Mouse (Mus musculus): Measurements from ENCODE around the gene Kcnc1. TPM values are rescaled to one million over a fixed set of nuclear protein-coding genes. Genes with fewer than 3 reads are reported as not detected.

Kcnc1 gene
- polyA plus RNA-seq, 1 experiment from 2014 or later: 1.1 TPM

DNA sequence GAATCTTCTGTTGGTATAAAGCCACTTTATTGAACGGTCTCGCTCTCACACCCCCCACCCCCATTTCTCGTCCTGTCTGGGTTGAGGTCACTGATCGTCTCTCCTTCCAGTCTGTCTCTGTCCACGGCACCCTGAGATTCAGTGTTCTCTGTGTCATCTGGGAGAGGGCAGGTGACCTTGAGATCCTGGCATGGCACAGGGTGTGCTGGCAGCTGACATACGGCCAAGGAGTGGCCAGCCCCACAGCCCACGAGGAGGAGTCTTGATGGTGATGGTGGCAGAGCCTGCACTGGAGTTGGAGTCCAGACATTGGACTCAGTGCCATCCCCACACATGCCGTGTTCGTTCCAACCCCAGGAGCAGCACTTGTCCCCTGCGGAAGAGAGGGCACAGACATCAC is 46.9 kb downstream of the Kcnc1 start:
- H3K27me3 ChIP-seq (replicated peaks; ENCODE audit: control insufficient read depth, insufficient read depth, low read length): no peaks in the 10 kb centered on the region
- H3K9me3 ChIP-seq (ENCODE audit: control insufficient read depth, low read length): no peaks in the 10 kb centered on the region
- WGBS: 85% methylated on average over 10 of the region's 10 CpGs
- no peak overlapping the region for H3K4me2 ChIP-seq (ENCODE audit: low read depth, low read length)
- no peak overlapping the region for H3K4me3 ChIP-seq (ENCODE audit: low read depth, low read length)
- H3K36me3 ChIP-seq (ENCODE audit: control insufficient read depth, insufficient read depth, low read length): no peaks in the 10 kb centered on the region
- no peak overlapping the region for H3K9ac ChIP-seq (ENCODE audit: low read depth, low read length)
- no peak for ATAC-seq (ENCODE audit: low read depth)
- DNase-seq (ENCODE audit: low spot score): no peak
- no peak overlapping the region for H3K27ac ChIP-seq (replicated peaks; ENCODE audit: low read depth, low read length)
- no peaks in the 10 kb centered on the region for H3K4me1 ChIP-seq (ENCODE audit: control insufficient read depth, insufficient read depth, low read length)

DNA sequence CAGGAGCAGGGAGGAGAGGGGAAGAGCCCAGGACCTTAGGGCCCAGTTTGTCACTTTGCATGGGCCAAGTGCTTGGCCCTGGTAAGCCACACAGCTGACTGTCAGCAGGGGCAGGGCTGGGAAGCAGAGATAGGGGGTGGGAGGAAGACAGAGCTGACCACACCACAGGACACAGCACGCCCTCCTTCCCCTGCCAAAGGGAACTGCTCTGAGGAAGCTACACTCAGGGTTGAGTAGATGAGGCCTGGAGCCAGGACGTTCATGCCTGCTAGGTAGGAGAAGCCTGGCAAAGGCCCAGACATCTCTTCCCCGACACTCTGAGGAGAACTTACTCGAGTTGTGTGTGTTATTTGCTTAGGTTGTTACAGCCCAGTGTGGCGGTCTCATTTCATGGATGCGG is 49.6 kb downstream of the Kcnc1 start:
- ATAC-seq (ENCODE audit: low read depth): no peak
- Histone ChIP-seq H3K4me2 (ENCODE audit: low read depth, low read length) (no peak overlapping the region), H3K36me3 (ENCODE audit: control insufficient read depth, insufficient read depth, low read length) (no peaks in the 10 kb centered on the region), H3K4me1 (ENCODE audit: control insufficient read depth, insufficient read depth, low read length) (no peaks in the 10 kb centered on the region), H3K9ac (ENCODE audit: low read depth, low read length) (no peak overlapping the region), H3K27me3 (replicated peaks; ENCODE audit: control insufficient read depth, insufficient read depth, low read length) (no peaks in the 10 kb centered on the region), H3K27ac (replicated peaks; ENCODE audit: low read depth, low read length) (no peak overlapping the region), H3K9me3 (ENCODE audit: control insufficient read depth, low read length) (no peaks in the 10 kb centered on the region), H3K4me3 (ENCODE audit: low read depth, low read length) (no peak overlapping the region)
- WGBS: 81% methylated on average over 6 of the region's 6 CpGs
- no peak for DNase-seq (ENCODE audit: low spot score)

DNA sequence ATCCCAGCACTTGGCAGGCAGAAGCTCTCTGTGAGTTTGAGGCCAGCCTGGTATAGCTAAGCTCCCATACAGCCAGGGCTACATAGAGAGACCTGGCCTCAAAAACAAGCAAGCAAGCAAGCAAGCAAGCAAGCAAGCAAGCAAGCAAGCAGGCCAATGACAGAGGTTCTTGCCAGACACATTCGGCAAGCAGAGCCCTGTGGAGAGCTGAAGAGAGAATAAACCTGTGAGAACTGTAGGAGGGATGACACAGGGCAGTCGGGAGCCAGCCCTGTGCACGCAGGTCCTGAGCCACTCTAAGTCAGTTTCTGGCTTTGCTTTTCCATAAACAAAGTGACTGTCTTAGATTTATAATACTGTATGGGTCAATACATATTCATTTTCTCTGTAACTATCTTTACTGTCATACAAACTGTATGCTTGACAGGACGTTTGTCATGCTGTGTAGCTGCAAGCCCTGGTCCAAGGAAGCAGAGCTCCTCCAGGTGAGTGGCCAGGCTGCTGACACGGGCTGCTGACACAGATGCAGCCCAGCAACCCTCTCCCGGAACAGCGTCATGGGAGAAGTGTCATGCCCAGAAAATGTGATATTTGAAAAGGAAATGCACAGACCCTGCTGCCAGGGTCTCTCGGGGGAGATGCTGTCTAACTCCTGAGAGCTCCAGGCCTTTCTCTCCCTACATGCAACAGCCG is 51.3 kb downstream of the Kcnc1 start:
- Histone ChIP-seq H3K27ac (replicated peaks; ENCODE audit: low read depth, low read length) (no peak overlapping the region), H3K9me3 (ENCODE audit: control insufficient read depth, low read length) (no peaks in the 10 kb centered on the region), H3K4me1 (ENCODE audit: control insufficient read depth, insufficient read depth, low read length) (no peaks in the 10 kb centered on the region), H3K4me2 (ENCODE audit: low read depth, low read length) (no peak overlapping the region), H3K27me3 (replicated peaks; ENCODE audit: control insufficient read depth, insufficient read depth, low read length) (no peaks in the 10 kb centered on the region), H3K9ac (ENCODE audit: low read depth, low read length) (no peak overlapping the region), H3K36me3 (ENCODE audit: control insufficient read depth, insufficient read depth, low read length) (no peaks in the 10 kb centered on the region), H3K4me3 (ENCODE audit: low read depth, low read length) (no peak overlapping the region)
- 61% methylated on average over 9 of the region's 9 CpGs for WGBS
- DNase-seq (ENCODE audit: low spot score): no peak
- ATAC-seq (ENCODE audit: low read depth): no peak

DNA sequence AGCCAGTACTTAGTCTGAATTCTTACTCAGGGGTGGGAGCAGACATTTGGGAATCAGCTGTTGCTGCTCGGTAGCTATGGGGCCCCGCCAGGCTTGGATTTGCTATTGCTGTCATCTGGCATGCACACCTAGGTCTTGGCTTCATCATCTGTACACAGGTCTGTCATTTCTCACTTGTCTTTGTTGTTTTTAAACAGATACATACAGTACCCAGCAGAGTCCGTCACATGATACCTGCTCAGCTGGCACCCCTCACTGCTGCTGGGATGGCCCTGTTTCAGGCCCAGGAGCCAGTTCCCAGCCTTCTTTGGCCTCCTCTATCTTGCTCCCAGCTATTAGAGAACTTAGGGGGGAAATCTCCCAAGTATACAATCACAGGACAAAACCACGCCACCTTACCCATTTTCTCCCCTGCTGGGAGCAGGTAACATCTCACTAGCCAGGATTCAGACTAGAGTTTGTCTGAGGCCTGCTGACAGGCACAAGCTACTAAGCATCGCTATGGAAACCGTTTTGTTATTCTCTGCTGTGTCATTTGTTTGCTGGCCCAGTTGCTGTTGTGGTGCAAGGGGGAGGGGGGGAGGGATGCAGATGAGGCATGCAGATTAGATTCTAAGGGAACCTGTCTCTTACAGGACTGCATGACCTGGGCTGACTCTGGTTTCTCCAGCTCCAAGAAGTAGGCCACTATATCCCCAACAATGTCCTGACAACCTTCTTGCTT is 52.8 kb downstream of the Kcnc1 start:
- no peaks in the 10 kb centered on the region for H3K9me3 ChIP-seq (ENCODE audit: control insufficient read depth, low read length)
- H3K36me3 ChIP-seq (ENCODE audit: control insufficient read depth, insufficient read depth, low read length): no peaks in the 10 kb centered on the region
- DNase-seq (ENCODE audit: low spot score) (peak; percentile 34), ATAC-seq (ENCODE audit: low read depth) (no peak; the same call in 1 of the 2 replicates)
- H3K9ac ChIP-seq (ENCODE audit: low read depth, low read length): no peak overlapping the region
- H3K27me3 ChIP-seq (replicated peaks; ENCODE audit: control insufficient read depth, insufficient read depth, low read length): no peaks in the 10 kb centered on the region
- no peak overlapping the region for H3K4me3 ChIP-seq (ENCODE audit: low read depth, low read length)
- 56% methylated on average over 6 of the region's 6 CpGs for WGBS
- no peaks in the 10 kb centered on the region for H3K4me1 ChIP-seq (ENCODE audit: control insufficient read depth, insufficient read depth, low read length)
- H3K4me2 ChIP-seq (ENCODE audit: low read depth, low read length): no peak overlapping the region
- H3K27ac ChIP-seq (replicated peaks; ENCODE audit: low read depth, low read length): no peak overlapping the region

DNA sequence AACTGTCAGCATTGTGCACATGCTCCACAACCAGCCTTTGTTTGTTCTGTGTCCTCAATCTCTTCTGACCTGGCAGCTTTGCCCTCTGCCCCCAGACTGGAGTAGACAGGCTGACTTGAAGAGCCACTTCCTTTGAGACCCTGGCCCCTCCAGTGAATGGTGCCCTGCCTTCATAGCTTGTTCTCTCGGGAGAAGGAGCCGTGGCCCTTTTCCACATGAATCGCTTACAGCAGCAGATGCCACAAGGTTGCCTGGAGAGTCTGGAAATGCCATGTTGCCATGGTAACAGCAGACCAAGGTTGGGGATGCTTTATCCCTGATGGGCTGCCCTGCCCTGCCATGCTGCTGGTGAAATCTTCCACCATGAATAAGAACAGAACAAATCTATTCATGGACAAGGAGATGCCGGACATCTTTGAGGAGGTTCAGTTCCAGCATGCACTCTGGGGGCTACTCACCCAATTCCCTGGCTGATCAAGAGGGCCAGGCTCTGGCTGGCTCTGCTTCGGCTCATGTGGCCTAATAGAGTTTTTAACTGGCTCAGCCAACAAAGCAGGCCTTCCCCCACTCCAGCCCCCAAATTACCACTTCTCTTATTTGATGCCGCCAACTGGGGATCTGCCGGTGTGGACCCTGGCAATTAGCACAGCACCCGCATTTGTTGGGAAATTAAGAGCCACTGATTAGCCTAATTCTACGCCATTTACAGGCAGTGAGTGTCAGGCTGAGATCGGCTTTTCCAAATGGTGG is 57.8 kb downstream of the Kcnc1 start:
- no peak overlapping the region for H3K9ac ChIP-seq (ENCODE audit: low read depth, low read length)
- no peak for ATAC-seq (ENCODE audit: low read depth)
- H3K4me3 ChIP-seq (ENCODE audit: low read depth, low read length): no peak overlapping the region
- H3K27me3 ChIP-seq (replicated peaks; ENCODE audit: control insufficient read depth, insufficient read depth, low read length): no peaks in the 10 kb centered on the region
- peak; percentile 19 for DNase-seq (ENCODE audit: low spot score)
- H3K4me2 ChIP-seq (ENCODE audit: low read depth, low read length): no peak overlapping the region
- 41% methylated on average over 10 of the region's 10 CpGs for WGBS
- H3K9me3 ChIP-seq (ENCODE audit: control insufficient read depth, low read length): 0 out of 2 replicates have a peak, but pooled peaks cover 7% of the 10 kb centered on the region
- no peaks in the 10 kb centered on the region for H3K4me1 ChIP-seq (ENCODE audit: control insufficient read depth, insufficient read depth, low read length)
- H3K27ac ChIP-seq (replicated peaks; ENCODE audit: low read depth, low read length): no peak overlapping the region
- no peaks in the 10 kb centered on the region for H3K36me3 ChIP-seq (ENCODE audit: control insufficient read depth, insufficient read depth, low read length)

DNA sequence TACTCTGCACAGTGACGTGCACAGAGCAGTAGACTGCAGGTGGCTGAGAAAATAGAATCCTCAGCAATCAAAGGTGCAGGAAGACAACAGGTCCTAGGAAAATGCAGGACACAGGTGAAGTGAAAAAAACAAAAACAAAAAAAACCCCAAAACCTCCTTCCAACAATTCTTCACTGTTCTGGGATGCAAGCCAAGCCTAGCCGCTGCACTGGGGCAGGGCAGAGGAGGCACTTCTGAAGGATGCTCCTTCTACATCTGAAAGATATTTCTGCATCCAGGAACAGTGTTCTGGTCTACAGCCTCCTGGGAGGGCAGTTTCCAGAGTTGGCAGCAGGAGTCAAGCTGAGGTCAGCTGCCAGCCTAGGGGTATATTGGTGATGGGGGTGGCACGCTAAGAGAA is 61.6 kb downstream of the Kcnc1 start:
- Histone ChIP-seq H3K9ac (ENCODE audit: low read depth, low read length) (no peak overlapping the region), H3K27ac (replicated peaks; ENCODE audit: low read depth, low read length) (no peak overlapping the region), H3K4me1 (ENCODE audit: control insufficient read depth, insufficient read depth, low read length) (no peaks in the 10 kb centered on the region), H3K27me3 (replicated peaks; ENCODE audit: control insufficient read depth, insufficient read depth, low read length) (no peaks in the 10 kb centered on the region), H3K9me3 (ENCODE audit: control insufficient read depth, low read length) (0 out of 2 replicates have a peak, but pooled peaks cover 7% of the 10 kb centered on the region), H3K4me3 (ENCODE audit: low read depth, low read length) (no peak overlapping the region), H3K36me3 (ENCODE audit: control insufficient read depth, insufficient read depth, low read length) (no peaks in the 10 kb centered on the region), H3K4me2 (ENCODE audit: low read depth, low read length) (no peak overlapping the region)
- WGBS: 61% methylated on average over 3 of the region's 3 CpGs
- ATAC-seq (ENCODE audit: low read depth) (no peak), DNase-seq (ENCODE audit: low spot score) (no peak)

DNA sequence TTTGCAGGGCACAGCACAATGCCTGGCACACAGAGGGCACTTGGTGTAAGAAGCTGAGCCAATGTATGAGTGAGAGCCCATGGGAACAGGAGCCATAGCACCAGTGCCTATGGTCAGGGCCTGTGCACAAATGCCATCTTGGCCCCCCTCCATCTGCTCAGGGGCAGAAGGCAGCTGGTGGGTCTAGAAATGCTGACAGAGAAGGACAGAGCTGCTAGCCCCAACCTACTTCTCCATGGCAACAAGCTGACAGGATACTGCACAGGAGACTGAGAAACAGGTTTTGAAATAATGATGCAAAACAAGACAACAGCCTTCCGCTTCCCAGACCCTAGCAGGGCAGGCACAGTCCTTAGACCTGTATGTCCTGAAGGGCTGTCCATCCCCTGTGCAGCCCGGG is 62.9 kb downstream of the Kcnc1 start:
- Histone ChIP-seq H3K4me2 (ENCODE audit: low read depth, low read length) (no peak overlapping the region), H3K27ac (replicated peaks; ENCODE audit: low read depth, low read length) (no peak overlapping the region), H3K4me3 (ENCODE audit: low read depth, low read length) (no peak overlapping the region), H3K4me1 (ENCODE audit: control insufficient read depth, insufficient read depth, low read length) (no peaks in the 10 kb centered on the region), H3K9me3 (ENCODE audit: control insufficient read depth, low read length) (0 out of 2 replicates have a peak, but pooled peaks cover 7% of the 10 kb centered on the region), H3K36me3 (ENCODE audit: control insufficient read depth, insufficient read depth, low read length) (no peaks in the 10 kb centered on the region), H3K9ac (ENCODE audit: low read depth, low read length) (no peak overlapping the region), H3K27me3 (replicated peaks; ENCODE audit: control insufficient read depth, insufficient read depth, low read length) (no peaks in the 10 kb centered on the region)
- WGBS: 72% methylated on average over 2 of the region's 2 CpGs
- ATAC-seq (ENCODE audit: low read depth): no peak
- DNase-seq (ENCODE audit: low spot score): no peak

DNA sequence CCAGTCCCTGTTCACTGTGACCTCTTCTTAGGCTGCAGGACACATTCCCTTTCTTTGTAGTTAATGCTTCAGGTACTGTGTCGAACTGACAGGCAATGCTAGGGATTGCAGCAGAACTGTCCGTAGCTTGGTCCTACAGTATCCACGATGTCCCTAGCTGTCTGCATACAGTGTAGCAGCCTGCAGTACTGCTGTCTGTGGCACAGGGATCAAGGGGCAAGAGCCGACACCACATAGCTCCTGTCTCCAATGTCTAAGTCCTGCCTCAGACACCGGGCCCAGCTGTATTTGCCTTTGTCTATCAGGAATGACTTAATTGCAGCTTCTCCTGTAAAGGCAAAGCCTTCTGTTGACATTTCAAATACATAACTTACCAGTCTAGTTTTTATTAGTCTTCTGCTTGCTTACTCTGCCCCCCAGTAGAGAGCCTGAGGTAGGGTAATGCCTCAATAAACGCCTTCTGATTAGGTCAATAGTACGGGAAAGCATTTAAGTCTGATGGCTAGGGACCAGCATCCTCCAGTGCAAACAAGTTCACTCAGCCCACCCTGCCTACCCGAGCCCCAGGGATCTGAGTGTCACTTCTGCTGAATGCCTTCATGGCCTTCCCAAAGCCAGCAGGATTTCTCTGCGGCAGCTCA is 63.4 kb downstream of the Kcnc1 start:
- WGBS: 73% methylated on average over 9 of the region's 9 CpGs
- Histone ChIP-seq H3K36me3 (ENCODE audit: control insufficient read depth, insufficient read depth, low read length) (no peaks in the 10 kb centered on the region), H3K4me3 (ENCODE audit: low read depth, low read length) (no peak overlapping the region), H3K27me3 (replicated peaks; ENCODE audit: control insufficient read depth, insufficient read depth, low read length) (no peaks in the 10 kb centered on the region), H3K27ac (replicated peaks; ENCODE audit: low read depth, low read length) (no peak overlapping the region), H3K9me3 (ENCODE audit: control insufficient read depth, low read length) (0 out of 2 replicates have a peak, but pooled peaks cover 6% of the 10 kb centered on the region), H3K4me2 (ENCODE audit: low read depth, low read length) (no peak overlapping the region), H3K9ac (ENCODE audit: low read depth, low read length) (no peak overlapping the region), H3K4me1 (ENCODE audit: control insufficient read depth, insufficient read depth, low read length) (no peaks in the 10 kb centered on the region)
- ATAC-seq (ENCODE audit: low read depth): no peak
- no peak for DNase-seq (ENCODE audit: low spot score)
